Mouse (Mus musculus): ENCODE results near the gene Zbtb25.

The Zbtb25 gene

GRCm38 (mm10) chr12:76392979-76393378, 23.6 kb upstream of the Zbtb25 start:
- no peak for DNase-seq (ENCODE audit: low read depth, low spot score)
- Histone ChIP-seq H3K36me3 (ENCODE audit: control insufficient read depth, insufficient read depth, low read length, poor library complexity, severe bottlenecking) (no peaks in the 10 kb centered on the region), H3K27me3 (ENCODE audit: control insufficient read depth, insufficient read depth, low read length, poor library complexity, severe bottlenecking) (no peaks in the 10 kb centered on the region)

DNA sequence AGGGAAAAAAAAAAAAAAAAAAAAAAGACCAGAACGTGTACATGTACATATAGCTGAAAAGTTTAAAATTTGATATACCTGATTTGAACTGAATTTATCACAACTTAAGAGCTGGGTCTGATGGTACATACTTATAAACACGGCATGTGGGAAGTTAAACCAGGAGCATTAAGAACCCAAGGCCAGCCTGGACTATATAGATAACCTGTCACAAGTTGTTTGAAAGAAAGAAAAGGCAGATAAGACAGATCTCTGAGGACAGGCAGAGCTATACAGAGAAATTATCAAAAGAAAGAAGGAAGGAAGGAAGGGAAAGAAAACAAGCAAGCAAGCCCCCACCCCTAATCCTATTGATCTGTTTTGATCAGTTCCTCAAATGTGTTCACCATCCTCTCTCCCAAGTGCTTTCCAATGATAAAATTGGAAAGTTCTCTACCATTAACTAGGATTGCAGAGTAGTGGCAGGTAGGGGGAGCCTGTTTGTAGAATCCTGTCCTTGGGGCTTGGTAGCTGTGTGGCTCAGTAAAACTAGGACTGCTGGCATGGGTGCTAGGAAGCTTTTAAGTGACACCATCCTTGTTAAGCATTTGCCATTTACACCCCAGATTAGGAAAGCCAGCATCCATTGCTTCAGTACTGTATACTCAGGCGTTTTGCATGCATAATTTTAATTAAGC, 22.3 kb upstream of the Zbtb25 start:
- Histone ChIP-seq H3K36me3 (ENCODE audit: control insufficient read depth, insufficient read depth, low read length, poor library complexity, severe bottlenecking) (peaks cover 2% of the 10 kb centered on the region), H3K27me3 (ENCODE audit: control insufficient read depth, insufficient read depth, low read length, poor library complexity, severe bottlenecking) (no peaks in the 10 kb centered on the region)
- DNase-seq (ENCODE audit: low read depth, low spot score) = no peak

DNA sequence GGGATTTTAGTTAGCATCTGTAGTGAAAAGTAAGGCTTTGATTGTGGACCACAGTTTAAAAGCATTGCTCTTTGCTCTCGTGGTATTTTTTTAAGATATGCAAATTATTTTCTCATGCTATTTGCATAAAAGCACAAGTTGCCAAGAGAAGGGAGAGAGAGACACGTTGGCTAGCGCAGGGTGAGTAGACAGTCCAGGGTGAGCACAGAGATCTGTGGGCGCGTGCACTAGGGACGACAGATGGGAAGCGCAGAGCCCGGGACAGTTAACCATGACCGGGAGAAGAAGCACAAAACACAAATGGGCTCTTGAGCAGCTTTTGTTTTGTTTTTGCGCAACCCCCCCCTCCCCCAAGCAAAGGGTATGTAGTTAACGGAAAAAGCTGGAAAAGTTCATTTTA, 19.4 kb upstream of the Zbtb25 start:
- Histone ChIP-seq H3K36me3 (ENCODE audit: control insufficient read depth, insufficient read depth, low read length, poor library complexity, severe bottlenecking) (peaks cover 4% of the 10 kb centered on the region), H3K27me3 (ENCODE audit: control insufficient read depth, insufficient read depth, low read length, poor library complexity, severe bottlenecking) (no peaks in the 10 kb centered on the region)
- DNase-seq (ENCODE audit: low read depth, low spot score) = no peak

GRCm38 (mm10) chr12:76385342-76385741, 15.9 kb upstream of the Zbtb25 start:
- Histone ChIP-seq H3K36me3 (ENCODE audit: control insufficient read depth, insufficient read depth, low read length, poor library complexity, severe bottlenecking) (peaks cover 4% of the 10 kb centered on the region), H3K27me3 (ENCODE audit: control insufficient read depth, insufficient read depth, low read length, poor library complexity, severe bottlenecking) (no peaks in the 10 kb centered on the region)
- no peak for DNase-seq (ENCODE audit: low read depth, low spot score)

GRCm38 (mm10) chr12:76380151-76380550, 10.7 kb upstream of the Zbtb25 start:
- no peak for DNase-seq (ENCODE audit: low read depth, low spot score)
- no peaks in the 10 kb centered on the region for H3K27me3 ChIP-seq (ENCODE audit: control insufficient read depth, insufficient read depth, low read length, poor library complexity, severe bottlenecking)
- no peaks in the 10 kb centered on the region for H3K36me3 ChIP-seq (ENCODE audit: control insufficient read depth, insufficient read depth, low read length, poor library complexity, severe bottlenecking)

GRCm38 (mm10) chr12:76378556-76378955, 9.2 kb upstream of the Zbtb25 start:
- Histone ChIP-seq H3K27me3 (ENCODE audit: control insufficient read depth, insufficient read depth, low read length, poor library complexity, severe bottlenecking) (no peaks in the 10 kb centered on the region), H3K36me3 (ENCODE audit: control insufficient read depth, insufficient read depth, low read length, poor library complexity, severe bottlenecking) (no peaks in the 10 kb centered on the region)
- no peak for DNase-seq (ENCODE audit: low read depth, low spot score)

DNA sequence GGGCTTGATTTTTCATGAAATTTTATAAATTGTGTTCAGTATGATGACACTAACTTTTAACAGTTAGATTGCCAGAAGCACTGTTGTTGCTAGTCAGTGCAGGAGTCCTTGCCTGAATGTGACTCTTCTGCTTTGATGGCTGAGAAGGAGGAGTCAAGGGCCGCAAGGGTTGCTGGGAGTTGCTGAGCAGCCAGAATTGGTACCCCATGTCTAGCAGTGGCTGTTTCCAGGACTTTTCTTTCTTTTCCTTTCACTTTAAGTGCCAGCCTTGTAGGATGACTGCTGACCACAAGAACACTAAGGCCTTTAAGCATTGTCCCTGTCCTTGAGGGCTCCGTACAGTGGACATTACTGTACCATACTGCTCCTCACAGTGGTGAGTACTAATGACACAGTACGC, 8.3 kb upstream of the Zbtb25 start:
- no peak for DNase-seq (ENCODE audit: low read depth, low spot score)
- H3K36me3 ChIP-seq (ENCODE audit: control insufficient read depth, insufficient read depth, low read length, poor library complexity, severe bottlenecking) = no peaks in the 10 kb centered on the region
- H3K27me3 ChIP-seq (ENCODE audit: control insufficient read depth, insufficient read depth, low read length, poor library complexity, severe bottlenecking) = no peaks in the 10 kb centered on the region

DNA sequence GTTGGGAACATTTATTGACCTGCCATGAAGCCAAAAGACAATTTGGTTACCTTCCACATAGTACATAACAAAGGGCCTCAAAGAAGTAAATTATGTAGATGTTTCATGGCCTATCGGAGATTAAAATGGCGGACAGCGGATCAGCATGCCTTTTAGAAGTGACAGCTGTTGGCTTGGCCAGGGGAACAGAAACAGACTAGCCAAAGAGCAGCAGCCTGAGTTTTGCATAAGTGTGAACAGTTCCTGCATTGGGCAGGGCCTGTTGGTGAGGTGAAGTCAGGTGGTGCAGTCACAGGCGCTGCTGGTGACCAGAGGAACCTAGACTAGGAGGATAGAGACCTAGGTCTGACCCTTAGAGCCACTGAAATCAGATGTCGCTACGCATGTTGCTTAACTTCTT, 7.7 kb upstream of the Zbtb25 start:
- Histone ChIP-seq H3K27me3 (ENCODE audit: control insufficient read depth, insufficient read depth, low read length, poor library complexity, severe bottlenecking) (no peaks in the 10 kb centered on the region), H3K36me3 (ENCODE audit: control insufficient read depth, insufficient read depth, low read length, poor library complexity, severe bottlenecking) (no peaks in the 10 kb centered on the region)
- DNase-seq (ENCODE audit: low read depth, low spot score) = peak; percentile 75

GRCm38 (mm10) chr12:76376649-76377048, 7.2 kb upstream of the Zbtb25 start:
- no peaks in the 10 kb centered on the region for H3K27me3 ChIP-seq (ENCODE audit: control insufficient read depth, insufficient read depth, low read length, poor library complexity, severe bottlenecking)
- H3K36me3 ChIP-seq (ENCODE audit: control insufficient read depth, insufficient read depth, low read length, poor library complexity, severe bottlenecking) = no peaks in the 10 kb centered on the region
- peak; percentile 85 for DNase-seq (ENCODE audit: low read depth, low spot score)

GRCm38 (mm10) chr12:76375506-76375905, 6.1 kb upstream of the Zbtb25 start:
- DNase-seq (ENCODE audit: low read depth, low spot score) = peak; percentile 62
- no peaks in the 10 kb centered on the region for H3K36me3 ChIP-seq (ENCODE audit: control insufficient read depth, insufficient read depth, low read length, poor library complexity, severe bottlenecking)
- no peaks in the 10 kb centered on the region for H3K27me3 ChIP-seq (ENCODE audit: control insufficient read depth, insufficient read depth, low read length, poor library complexity, severe bottlenecking)

DNA sequence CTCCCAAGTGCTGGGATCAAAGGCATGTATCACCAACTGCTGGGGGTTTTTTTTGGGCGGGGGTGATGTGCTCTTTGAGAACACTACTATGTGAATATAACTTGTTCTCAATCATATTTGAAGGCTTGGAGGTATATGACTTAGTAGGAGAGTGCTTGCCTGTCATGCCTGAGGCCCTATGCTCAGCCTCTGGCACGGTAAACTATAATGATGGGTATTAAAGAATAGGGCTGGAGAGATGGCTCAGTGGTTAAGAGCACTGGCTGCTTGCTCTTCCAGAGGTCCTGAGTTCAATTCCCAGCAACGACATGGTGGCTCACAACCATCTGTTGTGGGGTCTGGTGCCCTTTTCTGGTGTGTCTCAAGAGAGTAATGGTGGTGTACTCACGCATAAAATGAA, 5.5 kb upstream of the Zbtb25 start:
- no peak for DNase-seq (ENCODE audit: low read depth, low spot score)
- H3K27me3 ChIP-seq (ENCODE audit: control insufficient read depth, insufficient read depth, low read length, poor library complexity, severe bottlenecking) = no peaks in the 10 kb centered on the region
- H3K36me3 ChIP-seq (ENCODE audit: control insufficient read depth, insufficient read depth, low read length, poor library complexity, severe bottlenecking) = no peaks in the 10 kb centered on the region

- Histone ChIP-seq H3K27me3 (ENCODE audit: control insufficient read depth, insufficient read depth, low read length, poor library complexity, severe bottlenecking) (no peaks in the 10 kb centered on the region), H3K36me3 (ENCODE audit: control insufficient read depth, insufficient read depth, low read length, poor library complexity, severe bottlenecking) (no peaks in the 10 kb centered on the region)
- no peak for DNase-seq (ENCODE audit: low read depth, low spot score)
Measured at GRCm38 (mm10) chr12:76373991-76374390, 4.6 kb upstream of the Zbtb25 start.

GRCm38 (mm10) chr12:76372881-76373818, 3.7 kb upstream of the Zbtb25 start:
- Histone ChIP-seq H3K36me3 (ENCODE audit: control insufficient read depth, insufficient read depth, low read length, poor library complexity, severe bottlenecking) (no peaks in the 10 kb centered on the region), H3K27me3 (ENCODE audit: control insufficient read depth, insufficient read depth, low read length, poor library complexity, severe bottlenecking) (no peaks in the 10 kb centered on the region)
- DNase-seq (ENCODE audit: low read depth, low spot score) = peak; percentile 63

- Histone ChIP-seq H3K36me3 (ENCODE audit: control insufficient read depth, insufficient read depth, low read length, poor library complexity, severe bottlenecking) (no peaks in the 10 kb centered on the region), H3K27me3 (ENCODE audit: control insufficient read depth, insufficient read depth, low read length, poor library complexity, severe bottlenecking) (no peaks in the 10 kb centered on the region)
- peak; percentile 19 for DNase-seq (ENCODE audit: low read depth, low spot score)
Measured at GRCm38 (mm10) chr12:76372046-76372445, 2.6 kb upstream of the Zbtb25 start.

- no peaks in the 10 kb centered on the region for H3K36me3 ChIP-seq (ENCODE audit: control insufficient read depth, insufficient read depth, low read length, poor library complexity, severe bottlenecking)
- peak; percentile 72 for DNase-seq (ENCODE audit: low read depth, low spot score)
- H3K27me3 ChIP-seq (ENCODE audit: control insufficient read depth, insufficient read depth, low read length, poor library complexity, severe bottlenecking) = no peaks in the 10 kb centered on the region
Measured at GRCm38 (mm10) chr12:76370831-76371571, 1.6 kb upstream of the Zbtb25 start.
